Mouse (Mus musculus) myocyte (in vitro differentiated cells): ENCODE data around the gene Cmya5. TPM values are rescaled to one million over a fixed set of nuclear protein-coding genes. Genes with fewer than 3 reads are reported as not detected.
A peak's percentile ranks its signal among the peaks of the same experiment; 100 is the strongest.

ENCODE experiments used
- H3K27me3 ChIP-seq: one replicate; pipeline ENCODE4 v1.6.1; 2011; ENCODE audit not compliant: control insufficient read depth, insufficient read depth, insufficient read length
- H3K36me3 ChIP-seq: one replicate; pipeline ENCODE4 v1.6.1; 2011; ENCODE audit not compliant: control insufficient read depth, insufficient read depth
- H3K4me2 ChIP-seq: one replicate; pipeline ENCODE4 v1.6.1; 2011; ENCODE audit warnings: low read depth, control low read depth
- H3K4me3 ChIP-seq: one replicate; pipeline ENCODE4 v1.5.1; 2011; ENCODE audit warnings: mild to moderate bottlenecking, control low read depth, moderate library complexity
- H3K79me2 ChIP-seq: one replicate; pipeline ENCODE4 v1.6.1; 2011; ENCODE audit not compliant: control insufficient read depth, insufficient read depth
- H3ac ChIP-seq: one replicate; pipeline ENCODE4 v1.6.1; 2011; ENCODE audit not compliant: control insufficient read depth, insufficient read length
- CEBPB ChIP-seq: IDR thresholded peaks from 2 replicates; pipeline ENCODE4 v1.6.1; 2011; ENCODE audit warnings: mild to moderate bottlenecking, moderate library complexity; ENCODE audit not compliant: poor library complexity, insufficient read depth, severe bottlenecking
- E2F4 ChIP-seq: IDR thresholded peaks from one replicate; pipeline ENCODE4 v1.6.1; 2011; ENCODE audit warnings: mild to moderate bottlenecking, control low read depth, moderate library complexity; ENCODE audit not compliant: insufficient read depth
- MAX ChIP-seq: IDR thresholded peaks from one replicate; pipeline ENCODE4 v1.6.1; 2011; ENCODE audit warnings: low read depth, mild to moderate bottlenecking, control low read depth
- MYOD1 ChIP-seq, 3 experiments: IDR thresholded peaks; one replicate each; pipeline ENCODE4 v1.6.1; 2011; ENCODE audit warnings: control low read depth in 2 of 3, low read depth in 2 of 3, mild to moderate bottlenecking in 2 of 3, moderate library complexity in 1 of 3; ENCODE audit not compliant: insufficient read length in 2 of 3, control insufficient read depth in 1 of 3
- MYOG ChIP-seq, 3 experiments: IDR thresholded peaks; one replicate each; pipeline ENCODE4 v1.6.1; 2011; ENCODE audit warnings: control low read depth in 2 of 3, low read depth in 2 of 3, mild to moderate bottlenecking in 2 of 3; ENCODE audit not compliant: insufficient read length in 2 of 3, control insufficient read depth in 1 of 3, insufficient read depth in 1 of 3
- POLR2A ChIP-seq: IDR thresholded peaks from one replicate; pipeline ENCODE4 v1.6.1; 2011; ENCODE audit warnings: low read depth, mild to moderate bottlenecking, control low read depth, moderate library complexity; ENCODE audit not compliant: insufficient read length
- POLR2AphosphoS2 ChIP-seq: IDR thresholded peaks from one replicate; pipeline ENCODE4 v1.6.1; 2011; ENCODE audit warnings: low read depth, control low read depth; ENCODE audit not compliant: insufficient read length
- REST ChIP-seq: IDR thresholded peaks from one replicate; pipeline ENCODE4 v1.6.1; 2011; ENCODE audit warnings: mild to moderate bottlenecking, control low read depth, moderate library complexity; ENCODE audit not compliant: insufficient read depth, insufficient read length
- SRF ChIP-seq: IDR thresholded peaks from one replicate; pipeline ENCODE4 v1.6.1; 2011; ENCODE audit warnings: low read depth; ENCODE audit not compliant: control insufficient read depth, insufficient read length
- TCF12 ChIP-seq: IDR thresholded peaks from one replicate; pipeline ENCODE4 v1.6.1; 2011; ENCODE audit warnings: mild to moderate bottlenecking, control low read depth; ENCODE audit not compliant: poor library complexity, insufficient read depth, severe bottlenecking
- TCF3 ChIP-seq: IDR thresholded peaks from one replicate; pipeline ENCODE4 v1.6.1; 2011; ENCODE audit warnings: low read depth, control low read depth; ENCODE audit not compliant: insufficient read length
- USF1 ChIP-seq: IDR thresholded peaks from one replicate; pipeline ENCODE4 v1.6.1; 2011; ENCODE audit warnings: low read depth, mild to moderate bottlenecking, control low read depth, moderate library complexity
- polyA plus RNA-seq: library from polyadenylated mRNA; unstranded; fragments of >200 nt; fragmentation: generic; extraction: Trizol; gene quantifications from one replicate; pipeline ENCODE4 v1.2.1, GENCODE M21; 2012; ENCODE audit warnings: missing spikeins

The Cmya5 gene
- polyA plus RNA-seq, 1 experiment, result 0.04 TPM

GRCm38 (mm10) chr13:93136251-93136650 is 8.3 kb downstream of the Cmya5 start:
- H3K4me2 ChIP-seq, result no peak overlapping the region
- no peaks in the 10 kb centered on the region for H3K79me2 ChIP-seq
- no peaks in the 10 kb centered on the region for H3K36me3 ChIP-seq
- no peak overlapping the region for H3K4me3 ChIP-seq
- H3K27me3 ChIP-seq, result no peaks in the 10 kb centered on the region
- no peak for TF ChIP-seq CEBPB
- no peak for TF ChIP-seq POLR2A
- no peak for TF ChIP-seq USF1
- no peak for TF ChIP-seq MYOG (IDR thresholded peaks at IDR 0.05; ENCODE audit: control insufficient read depth in 1 of 3, insufficient read depth in 1 of 3, insufficient read length in 2 of 3, low read depth in 2 of 3)
- no peak for TF ChIP-seq MAX
- no peak for TF ChIP-seq MYOD1 (IDR thresholded peaks at IDR 0.05; ENCODE audit: control insufficient read depth in 1 of 3, insufficient read length in 2 of 3, low read depth in 2 of 3)
- no peak for TF ChIP-seq E2F4
- no peak for TF ChIP-seq REST
- no peak for TF ChIP-seq SRF
- H3ac ChIP-seq, result no peak overlapping the region

GRCm38 (mm10) chr13:93135501-93135900 is 9.0 kb downstream of the Cmya5 start:
- H3K4me3 ChIP-seq, result no peak overlapping the region
- H3K36me3 ChIP-seq, result no peaks in the 10 kb centered on the region

DNA sequence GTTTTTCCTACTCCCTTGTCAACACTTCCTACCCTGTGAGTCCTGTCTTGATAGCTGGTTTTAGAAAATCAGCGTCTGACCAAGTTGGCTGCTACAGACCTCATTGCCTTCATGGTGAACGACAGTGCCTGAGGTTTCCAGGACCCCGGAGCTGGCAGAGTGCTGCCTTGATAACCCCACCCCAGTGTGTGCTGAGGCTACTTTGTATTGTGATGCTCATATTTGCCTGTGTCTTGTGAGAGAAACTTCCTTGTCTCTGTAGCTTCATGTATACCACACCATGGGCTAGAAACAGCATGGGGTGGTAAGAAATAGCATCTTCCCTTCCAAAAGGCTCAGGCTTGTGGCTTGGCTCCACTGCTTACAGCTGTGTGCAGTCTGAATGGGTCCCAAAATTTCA is 13.8 kb downstream of the Cmya5 start:
- TF ChIP-seq MAX (no peak), POLR2AphosphoS2 (no peak), SRF (no peak), TCF12 (no peak), MYOG (IDR thresholded peaks at IDR 0.05; ENCODE audit: control insufficient read depth in 1 of 3, insufficient read depth in 1 of 3, insufficient read length in 2 of 3, low read depth in 2 of 3) (no peak), CEBPB (no peak), USF1 (no peak)
- H3K36me3 ChIP-seq, result no peaks in the 10 kb centered on the region
- no peak overlapping the region for H3K4me3 ChIP-seq

More at GRCm38 (mm10) chr13:93135501-93135900, 9.0 kb downstream of the Cmya5 start:
- H3K4me2 ChIP-seq, result no peak overlapping the region
- H3K79me2 ChIP-seq, result no peaks in the 10 kb centered on the region
- H3K27me3 ChIP-seq, result no peaks in the 10 kb centered on the region
- TF ChIP-seq MYOD1 (IDR thresholded peaks at IDR 0.05; ENCODE audit: control insufficient read depth in 1 of 3, insufficient read length in 2 of 3, low read depth in 2 of 3) (no peak), POLR2AphosphoS2 (no peak), MAX (no peak), USF1 (peak; percentile 20)
- H3ac ChIP-seq, result no peak overlapping the region

DNA sequence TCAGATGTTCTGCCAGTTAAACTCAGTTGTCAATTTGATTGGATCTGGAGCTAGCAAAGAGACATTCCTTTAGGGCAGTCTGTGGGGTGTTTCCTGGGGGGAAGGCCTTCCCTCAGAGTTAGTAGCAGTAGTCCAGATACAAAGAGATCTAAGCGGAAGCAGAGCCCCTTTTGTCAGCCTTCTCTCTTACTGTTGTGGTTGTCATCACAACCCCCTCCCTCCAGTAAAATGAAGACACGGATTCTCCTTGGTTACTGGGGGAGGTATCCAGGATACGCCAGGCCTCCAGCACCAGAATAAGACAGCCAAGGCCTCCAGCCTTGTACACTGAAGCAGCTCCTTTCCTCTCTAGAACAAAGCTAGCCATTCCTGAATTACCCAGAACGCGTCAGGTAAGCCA is 15.6 kb downstream of the Cmya5 start:
- Histone ChIP-seq H3K4me3 (no peak overlapping the region), H3ac (no peak overlapping the region), H3K79me2 (no peaks in the 10 kb centered on the region), H3K4me2 (no peak overlapping the region), H3K27me3 (no peaks in the 10 kb centered on the region), H3K36me3 (no peaks in the 10 kb centered on the region)
- TF ChIP-seq TCF12, result no peak
- no peak for TF ChIP-seq CEBPB
- no peak for TF ChIP-seq USF1
- no peak for TF ChIP-seq POLR2A
- TF ChIP-seq REST, result no peak
- TF ChIP-seq SRF, result no peak

More for the DNA sequence above, 13.8 kb downstream of the Cmya5 start:
- no peak overlapping the region for H3ac ChIP-seq
- no peak overlapping the region for H3K4me2 ChIP-seq
- no peaks in the 10 kb centered on the region for H3K79me2 ChIP-seq
- H3K27me3 ChIP-seq, result no peaks in the 10 kb centered on the region

GRCm38 (mm10) chr13:93128111-93128860 is 16.2 kb downstream of the Cmya5 start:
- H3K4me2 ChIP-seq, result no peak overlapping the region
- H3K79me2 ChIP-seq, result no peaks in the 10 kb centered on the region
- no peaks in the 10 kb centered on the region for H3K36me3 ChIP-seq
- TF ChIP-seq TCF3 (no peak), POLR2A (no peak), MYOD1 (IDR thresholded peaks at IDR 0.05; ENCODE audit: control insufficient read depth in 1 of 3, insufficient read length in 2 of 3, low read depth in 2 of 3) (no peak), MAX (no peak), REST (no peak), SRF (no peak), MYOG (IDR thresholded peaks at IDR 0.05; ENCODE audit: control insufficient read depth in 1 of 3, insufficient read depth in 1 of 3, insufficient read length in 2 of 3, low read depth in 2 of 3) (no peak), CEBPB (no peak), POLR2AphosphoS2 (no peak), USF1 (no peak), TCF12 (no peak), E2F4 (no peak)
- no peak overlapping the region for H3ac ChIP-seq
- no peaks in the 10 kb centered on the region for H3K27me3 ChIP-seq
- no peak overlapping the region for H3K4me3 ChIP-seq
